Mouse (Mus musculus) forebrain, embryonic 10.5 days (tissue): Measurements from ENCODE around the gene Six1. TPM values are rescaled to one million over a fixed set of nuclear protein-coding genes. Genes with fewer than 3 reads are reported as not detected.
A peak's percentile ranks its signal among the peaks of the same experiment; 100 is the strongest.

ENCODE experiments used
- DNase-seq: peaks from one replicate; pipeline ENCODE4 v3.0.0-alpha.2; 2017; ENCODE audit warnings: low spot score; ENCODE audit errors: extremely low spot score
- H3K27ac ChIP-seq: fragments of 300-500 bp; sonication (generic); 2 replicates; pipeline ENCODE4 v1.5.1; 2016; ENCODE audit warnings: mild to moderate bottlenecking
- H3K27me3 ChIP-seq: fragments of 300-500 bp; sonication (generic); 2 replicates; pipeline ENCODE4 v1.6.1; 2016; ENCODE audit warnings: mild to moderate bottlenecking; ENCODE audit not compliant: poor library complexity, severe bottlenecking
- H3K36me3 ChIP-seq: fragments of 300-500 bp; sonication (generic); replicated peaks from 2 replicates; pipeline ENCODE4 v1.6.1; 2016; ENCODE audit warnings: mild to moderate bottlenecking, moderate library complexity
- H3K4me1 ChIP-seq: fragments of 300-500 bp; sonication (generic); 2 replicates; pipeline ENCODE4 v1.6.1; 2016
- H3K4me3 ChIP-seq: fragments of 300-500 bp; sonication (generic); 2 replicates; pipeline ENCODE4 v1.5.1; 2016; ENCODE audit warnings: mild to moderate bottlenecking, moderate library complexity
- H3K9me3 ChIP-seq: fragments of 300-500 bp; sonication (generic); 2 replicates; pipeline ENCODE4 v1.6.1; 2016; ENCODE audit warnings: mild to moderate bottlenecking, moderate library complexity
- WGBS: fragments of 180-500 bp; shearing (Covaris S2); methylation state at CpG from one replicate; pipeline ENCODE4 v1.1.7; 2016; 5-methylcytosine and 5-hydroxymethylcytosine counted together
- polyA plus RNA-seq: library from polyadenylated mRNA; unstranded; fragments of >200 nt; fragmentation: Nextera tagmentation; extraction: Ambion mirVana; gene quantifications from 2 replicates; pipeline ENCODE4 v1.2.1, GENCODE M21; 2016

The Six1 gene
- polyA plus RNA-seq, 1 experiment from 2014 or later = 11.4 TPM

DNA sequence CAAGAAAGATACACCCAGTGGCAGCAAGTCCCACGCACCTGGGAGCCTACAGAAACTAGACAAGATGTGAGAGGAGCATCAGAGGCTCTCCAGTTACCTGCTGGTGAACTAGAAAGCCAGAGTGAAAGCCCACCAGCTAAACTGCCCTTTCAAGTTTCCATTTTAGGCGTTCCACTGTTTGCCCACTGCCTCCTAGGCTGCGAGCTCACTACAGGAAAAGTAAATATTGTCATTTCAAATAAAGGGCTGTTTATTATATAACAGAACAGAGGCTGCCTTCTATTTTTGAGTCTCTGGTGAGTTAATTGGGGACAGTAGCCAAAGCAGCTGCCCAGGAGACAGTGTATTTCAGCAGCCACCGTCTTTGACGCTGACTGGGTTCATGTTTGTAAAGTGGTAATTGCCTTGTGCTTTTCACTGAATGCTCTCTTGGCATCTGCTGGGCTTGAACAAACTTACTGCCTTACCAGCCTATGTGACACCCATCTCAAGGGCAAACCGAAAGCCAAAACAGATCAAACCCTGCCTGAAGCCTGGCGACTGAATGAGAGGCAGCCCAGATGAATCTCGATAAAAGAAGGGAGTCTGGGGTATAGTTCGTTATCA is 7.2 kb upstream of the Six1 start:
- no peak for DNase-seq
- H3K36me3 ChIP-seq = no peaks in the 10 kb centered on the region
- no peak overlapping the region for H3K4me3 ChIP-seq
- no peaks in the 10 kb centered on the region; the same call in 1 of the 2 replicates for H3K4me1 ChIP-seq
- no peaks in the 10 kb centered on the region for H3K9me3 ChIP-seq
- no peak overlapping the region for H3K27ac ChIP-seq
- 61% methylated on average over 9 of the region's 9 CpGs for WGBS
- H3K27me3 ChIP-seq = peaks cover 22% of the 10 kb centered on the region

DNA sequence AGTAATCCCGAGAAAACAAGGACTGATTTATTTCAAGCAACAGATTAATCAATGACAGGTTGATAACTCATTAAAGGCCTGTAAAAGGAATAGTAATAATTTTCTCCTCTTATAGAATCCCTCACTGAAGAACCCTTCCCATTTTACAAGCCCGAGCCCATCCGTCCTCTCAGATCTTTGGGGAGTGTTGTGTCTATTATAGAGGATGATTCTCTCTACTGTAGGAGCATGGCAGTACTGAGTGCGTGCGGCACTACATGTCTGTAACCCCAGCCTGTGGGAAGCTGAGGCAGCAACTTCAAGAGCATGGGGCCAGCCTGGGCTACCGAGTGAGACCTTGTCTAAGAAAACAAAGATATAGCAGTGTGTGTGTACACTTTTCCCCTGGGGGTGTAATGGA is 3.8 kb upstream of the Six1 start:
- H3K27ac ChIP-seq = no peak overlapping the region
- no peak overlapping the region for H3K4me3 ChIP-seq
- H3K4me1 ChIP-seq = peaks cover 33% of the 10 kb centered on the region
- H3K27me3 ChIP-seq = peaks cover 56% of the 10 kb centered on the region
- H3K9me3 ChIP-seq = no peaks in the 10 kb centered on the region
- no peaks in the 10 kb centered on the region for H3K36me3 ChIP-seq
- 93% methylated on average over 6 of the region's 6 CpGs for WGBS
- no peak for DNase-seq

DNA sequence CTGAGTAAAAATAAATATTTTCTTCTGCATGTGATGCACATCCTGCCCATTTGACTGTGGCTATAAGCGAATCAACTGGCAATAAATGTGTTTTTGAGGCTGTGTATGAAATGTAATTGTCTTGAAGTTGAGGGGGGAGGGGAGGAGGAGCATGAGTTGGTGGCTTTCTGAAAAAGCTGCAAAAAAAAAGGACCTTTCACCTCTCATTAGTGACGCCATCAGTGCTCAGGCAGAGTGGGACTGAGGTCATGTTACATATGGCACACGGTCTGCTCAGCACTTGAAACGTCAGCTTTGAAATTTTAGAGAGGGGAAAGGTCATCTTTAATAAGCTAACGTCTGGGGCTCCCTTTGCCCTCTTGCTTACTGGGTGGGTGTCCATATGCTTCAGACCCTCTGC is 1.8 kb upstream of the Six1 start:
- H3K27me3 ChIP-seq = peaks cover 77% of the 10 kb centered on the region

DNA sequence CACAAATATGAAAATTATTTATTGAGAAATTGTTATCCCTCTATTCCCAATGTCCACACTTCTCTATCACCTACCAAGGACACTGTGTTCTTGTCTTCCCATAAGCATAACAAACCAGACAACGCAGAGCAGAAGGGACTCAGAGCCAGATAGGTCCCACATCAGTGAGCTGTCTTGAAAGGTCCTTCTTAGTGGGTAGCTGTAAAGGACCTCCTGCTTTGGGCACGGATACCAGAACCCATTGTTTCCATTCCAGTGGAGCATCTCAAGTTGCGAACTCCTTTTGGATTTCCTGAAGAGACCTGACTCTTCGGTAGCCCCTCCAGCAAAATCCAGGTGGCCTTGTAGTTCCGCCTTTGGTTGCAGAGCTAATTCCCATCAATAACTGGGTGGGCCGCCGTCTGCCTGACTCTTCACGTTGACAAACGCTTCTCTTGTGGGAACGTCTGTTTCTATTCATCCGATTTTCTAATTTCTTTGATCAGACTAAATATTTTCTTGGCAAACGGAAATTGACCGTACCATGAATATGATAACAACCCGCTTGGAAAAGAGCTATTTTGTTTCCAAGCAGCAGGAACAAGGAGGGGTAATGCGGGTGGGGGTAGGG is 994 bp upstream of the Six1 start:
- Histone ChIP-seq H3K27me3 (peaks cover 84% of the 10 kb centered on the region), H3K4me3 (peak overlapping the region; percentile 57; the same call in 1 of the 2 replicates), H3K9me3 (no peaks in the 10 kb centered on the region), H3K36me3 (no peaks in the 10 kb centered on the region), H3K4me1 (peaks cover 53% of the 10 kb centered on the region), H3K27ac (no peak overlapping the region)
- DNase-seq = peak; percentile 29
- 8% methylated on average over 15 of the region's 15 CpGs for WGBS

More for the DNA sequence above, 1.8 kb upstream of the Six1 start:
- WGBS = 14% methylated on average over 5 of the region's 5 CpGs
- Histone ChIP-seq H3K9me3 (no peaks in the 10 kb centered on the region), H3K4me3 (no peak overlapping the region), H3K36me3 (no peaks in the 10 kb centered on the region), H3K4me1 (peaks cover 46% of the 10 kb centered on the region), H3K27ac (no peak overlapping the region)
- DNase-seq = peak; percentile 16

DNA sequence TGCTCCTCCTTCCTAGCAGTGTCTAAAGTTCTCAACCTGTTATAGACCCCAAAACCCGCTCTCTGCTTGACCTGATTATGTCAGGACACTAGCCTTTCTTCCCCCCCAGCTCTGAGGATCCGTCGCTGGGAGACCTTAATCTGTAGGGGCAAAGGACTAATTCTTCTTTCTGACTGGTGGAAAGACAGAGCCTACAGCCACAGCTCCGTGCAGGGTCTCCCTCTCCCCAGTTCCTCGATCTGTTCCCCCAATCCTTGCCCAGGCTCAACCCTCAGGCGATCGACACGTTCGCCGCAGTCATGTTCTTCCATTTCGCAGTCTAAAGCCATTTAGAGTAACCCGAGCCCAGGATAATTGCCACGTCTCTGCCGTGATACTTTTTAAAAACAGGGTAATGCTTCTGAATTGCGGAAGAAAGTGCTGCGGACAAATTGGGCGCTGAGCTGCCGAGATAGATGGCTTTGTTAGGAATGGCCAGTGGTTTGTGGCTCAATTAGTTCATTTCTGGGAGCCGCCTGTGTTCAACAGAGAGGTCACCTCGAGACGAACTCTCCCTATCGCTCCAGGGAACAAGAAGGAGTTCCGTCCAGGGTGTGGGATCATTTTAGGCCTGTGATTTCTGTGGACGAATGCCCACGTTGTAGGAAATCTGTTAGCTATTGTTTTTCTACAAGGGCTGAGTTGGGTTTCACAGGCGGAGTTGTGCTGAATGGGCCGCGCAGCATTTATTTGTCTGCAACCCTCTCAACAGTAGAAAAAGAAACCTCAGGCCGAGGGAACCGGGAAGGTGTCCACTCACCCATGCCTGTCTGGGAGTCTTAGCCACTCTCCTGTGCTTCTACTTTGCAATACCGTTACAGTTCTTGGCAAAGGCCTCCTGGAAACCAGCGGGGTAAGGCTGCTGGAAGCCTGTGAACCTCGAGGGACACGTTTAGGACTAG is 766 bp downstream of the Six1 start:
- WGBS = under 1% methylated on average over 34 of the region's 34 CpGs
- Histone ChIP-seq H3K9me3 (no peaks in the 10 kb centered on the region), H3K4me1 (peaks cover 57% of the 10 kb centered on the region), H3K4me3 (peak overlapping the region; percentile 57), H3K27me3 (peaks cover 100% of the 10 kb centered on the region), H3K27ac (peak overlapping the region; percentile 78), H3K36me3 (no peaks in the 10 kb centered on the region)
- DNase-seq = peak; percentile 51

DNA sequence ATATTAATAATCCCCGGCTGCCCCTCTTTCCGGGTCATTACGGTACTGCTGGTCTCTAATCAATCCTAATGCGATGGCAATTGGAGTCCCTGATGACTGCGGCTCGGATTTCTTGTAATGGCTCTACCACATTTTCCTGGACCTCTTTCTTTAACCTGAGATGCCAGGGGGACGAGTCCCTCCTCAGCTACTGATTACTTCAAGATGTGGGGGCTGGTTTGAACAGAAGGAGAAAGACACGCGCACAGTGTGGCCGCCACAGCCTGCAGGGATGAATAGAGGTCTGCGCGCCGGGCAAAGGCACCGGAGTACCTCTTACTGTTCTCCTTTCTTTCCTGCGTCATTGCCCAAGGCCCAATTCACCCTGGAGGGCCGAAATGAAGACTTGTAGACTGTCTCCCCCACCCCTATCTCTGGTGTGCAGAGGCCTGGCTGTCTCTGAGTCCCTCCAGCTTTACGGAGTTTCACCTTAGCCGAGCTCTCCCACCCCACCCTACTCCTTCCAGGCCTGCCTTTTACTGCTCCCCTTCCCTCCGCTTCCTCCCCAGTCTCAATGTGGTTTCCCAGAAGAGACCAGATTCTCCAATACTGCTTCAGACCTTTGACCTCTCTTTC is 1.5 kb downstream of the Six1 start:
- WGBS = under 1% methylated on average over 19 of the region's 19 CpGs
- Histone ChIP-seq H3K9me3 (no peaks in the 10 kb centered on the region), H3K4me3 (peak overlapping the region; percentile 57), H3K4me1 (peaks cover 57% of the 10 kb centered on the region), H3K27ac (peak overlapping the region; percentile 78), H3K27me3 (peaks cover 100% of the 10 kb centered on the region), H3K36me3 (no peaks in the 10 kb centered on the region)
- peak; percentile 67 for DNase-seq

DNA sequence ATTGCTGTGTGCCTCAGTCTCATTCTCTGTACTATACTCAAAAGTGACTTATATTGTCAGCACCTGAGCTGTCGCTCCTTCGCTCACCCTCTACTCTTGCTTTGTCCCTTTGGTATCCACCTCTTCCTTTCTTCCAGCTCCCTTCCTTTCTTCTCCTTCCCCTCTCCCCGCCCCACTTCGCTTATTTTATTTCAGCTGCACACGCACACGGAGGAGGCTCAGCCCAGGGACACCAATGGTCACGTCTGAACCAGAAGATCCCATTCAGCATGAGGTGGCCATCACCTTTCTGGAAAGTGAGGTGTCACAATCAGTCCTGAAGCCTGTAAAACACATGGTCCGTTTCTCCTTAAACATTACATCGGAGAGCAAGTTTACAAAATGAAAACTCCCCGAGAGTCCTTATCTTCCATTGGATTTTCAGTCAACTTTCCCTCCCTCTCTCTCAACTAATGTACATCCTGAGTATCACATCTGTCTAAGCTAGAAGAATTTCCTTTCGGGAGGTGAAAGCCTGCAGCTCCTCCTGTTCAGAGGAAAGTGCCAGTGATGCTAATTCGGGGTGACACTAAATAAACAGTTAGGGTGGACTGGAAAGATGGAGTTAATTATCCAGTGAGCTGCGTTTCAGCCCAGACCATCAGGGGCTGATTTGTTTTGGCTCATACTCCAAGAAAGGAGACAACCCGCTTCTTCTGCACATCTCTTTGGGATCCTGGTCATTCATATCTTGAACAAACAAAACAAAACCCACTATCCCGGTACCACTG is 2.7 kb downstream of the Six1 start:
- under 1% methylated on average over 15 of the region's 15 CpGs for WGBS
- H3K4me3 ChIP-seq = peak overlapping the region; percentile 5
- H3K4me1 ChIP-seq = peaks cover 67% of the 10 kb centered on the region
- H3K9me3 ChIP-seq = no peaks in the 10 kb centered on the region
- H3K27ac ChIP-seq = no peak overlapping the region; the same call in 1 of the 2 replicates
- no peaks in the 10 kb centered on the region for H3K36me3 ChIP-seq
- peak; percentile 36 for DNase-seq
- H3K27me3 ChIP-seq = peaks cover 100% of the 10 kb centered on the region

DNA sequence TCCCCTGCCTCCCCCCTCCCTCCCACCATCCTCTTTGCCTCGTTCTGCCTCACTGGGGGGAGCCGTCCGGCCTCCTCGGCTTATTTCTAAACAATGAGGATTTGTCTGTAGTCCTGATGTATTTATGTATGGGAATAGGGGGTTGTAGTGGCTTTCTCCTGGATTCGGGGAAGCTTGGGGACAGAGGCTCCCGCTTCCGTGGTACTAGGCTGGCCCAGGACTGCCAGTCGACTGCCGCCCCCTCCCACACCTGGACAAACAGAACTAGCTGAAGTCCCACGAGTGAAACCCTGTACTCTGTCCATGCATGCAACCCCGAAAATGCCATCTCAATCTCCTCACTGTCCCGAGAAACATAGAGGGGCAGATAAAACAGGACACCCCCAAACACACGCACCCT is 3.4 kb downstream of the Six1 start:
- peaks cover 100% of the 10 kb centered on the region for H3K27me3 ChIP-seq
- WGBS = 0% methylated on average over 13 of the region's 13 CpGs
- peak; percentile 37 for DNase-seq
- no peaks in the 10 kb centered on the region for H3K9me3 ChIP-seq
- peak overlapping the region; percentile 5 for H3K4me3 ChIP-seq
- no peak overlapping the region; the same call in 1 of the 2 replicates for H3K27ac ChIP-seq
- H3K36me3 ChIP-seq = no peaks in the 10 kb centered on the region
- H3K4me1 ChIP-seq = peaks cover 68% of the 10 kb centered on the region

DNA sequence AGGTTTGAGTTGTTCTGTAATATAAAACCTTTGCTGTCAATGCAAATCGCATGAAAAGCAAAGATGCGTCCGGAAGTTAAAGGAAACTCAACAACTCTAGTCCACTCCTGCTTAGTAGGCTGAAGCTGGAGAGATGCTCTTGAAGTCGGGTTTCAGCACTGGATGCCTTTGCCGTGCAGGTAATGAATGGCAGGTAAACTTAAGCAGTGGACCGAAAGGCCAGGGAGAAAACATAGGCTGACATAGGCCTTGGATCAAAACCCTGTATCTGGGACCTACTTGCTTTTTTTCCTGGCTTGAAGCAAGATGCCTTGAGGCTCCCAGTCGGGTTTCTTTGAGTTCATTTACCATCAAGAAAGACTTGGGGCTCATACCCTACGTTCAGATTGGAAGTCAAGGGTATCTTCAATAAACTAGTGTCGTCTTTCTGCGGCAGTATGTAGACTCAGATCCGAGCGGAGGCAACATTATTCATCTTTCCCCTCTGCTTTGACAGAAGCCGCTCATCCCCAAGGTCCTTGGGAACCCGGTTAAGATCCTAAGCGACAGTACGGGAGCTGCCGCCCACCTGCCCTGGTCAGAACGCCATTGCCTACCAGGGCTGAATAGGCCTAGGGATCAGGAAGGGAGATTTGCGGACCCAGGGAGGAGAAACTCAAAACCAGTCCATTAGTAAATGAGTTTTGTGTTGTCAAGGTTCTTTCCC is 4.0 kb downstream of the Six1 start:
- WGBS = 2% methylated on average over 19 of the region's 19 CpGs
- H3K9me3 ChIP-seq = no peaks in the 10 kb centered on the region
- peaks cover 100% of the 10 kb centered on the region for H3K27me3 ChIP-seq
- DNase-seq = peak; percentile 37
- no peak overlapping the region; the same call in 1 of the 2 replicates for H3K27ac ChIP-seq
- H3K4me1 ChIP-seq = peaks cover 68% of the 10 kb centered on the region
- H3K36me3 ChIP-seq = no peaks in the 10 kb centered on the region
- peak overlapping the region; percentile 5; the same call in 1 of the 2 replicates for H3K4me3 ChIP-seq

DNA sequence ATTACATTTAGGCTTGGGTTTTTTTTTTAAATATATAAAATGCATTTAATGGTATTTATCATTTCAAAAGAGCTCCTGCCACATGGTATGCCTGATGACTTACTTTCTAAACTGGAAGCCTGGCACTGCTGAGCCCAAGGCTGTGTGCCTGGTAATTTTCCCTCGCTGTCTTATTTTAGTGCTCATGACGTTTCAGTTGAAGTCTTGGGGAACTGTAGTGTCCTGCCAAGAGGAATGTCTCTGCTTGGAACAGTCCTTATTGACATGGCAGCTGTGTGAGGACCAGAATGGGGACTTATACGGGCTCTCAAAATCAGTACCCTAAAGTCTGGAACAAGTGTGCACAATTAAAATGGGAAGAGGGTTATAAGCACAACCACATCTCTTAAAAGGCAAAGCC is 5.2 kb downstream of the Six1 start:
- Histone ChIP-seq H3K27me3 (peaks cover 100% of the 10 kb centered on the region), H3K4me3 (no peak overlapping the region), H3K9me3 (no peaks in the 10 kb centered on the region), H3K4me1 (peaks cover 68% of the 10 kb centered on the region), H3K27ac (no peak overlapping the region), H3K36me3 (no peaks in the 10 kb centered on the region)
- no peak for DNase-seq
- WGBS = 3% methylated on average over 3 of the region's 3 CpGs

DNA sequence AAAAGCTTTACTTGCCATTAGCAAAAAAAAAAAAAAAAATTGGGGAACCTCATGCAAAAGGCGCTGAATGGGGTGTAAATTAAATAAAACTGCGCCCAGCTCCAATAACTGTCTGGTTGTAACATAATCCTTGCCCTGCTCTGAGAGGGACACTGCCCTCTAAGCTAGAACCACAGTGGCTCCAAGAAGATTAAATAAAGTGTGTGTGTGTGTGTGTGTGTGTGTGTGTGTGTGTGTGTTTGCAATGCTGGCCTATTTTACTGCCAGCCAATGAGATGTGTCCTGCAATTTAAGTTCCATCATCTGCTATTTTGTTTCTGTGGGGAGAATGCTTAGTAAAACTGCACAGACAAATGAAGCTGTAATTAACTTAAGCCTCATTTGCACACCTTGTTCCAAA is 6.1 kb downstream of the Six1 start:
- 0% methylated on average over 2 of the region's 2 CpGs for WGBS
- Histone ChIP-seq H3K4me1 (peaks cover 63% of the 10 kb centered on the region), H3K9me3 (no peaks in the 10 kb centered on the region), H3K36me3 (no peaks in the 10 kb centered on the region), H3K27ac (no peak overlapping the region), H3K27me3 (peaks cover 100% of the 10 kb centered on the region), H3K4me3 (no peak overlapping the region)
- no peak for DNase-seq
